Mouse (Mus musculus) MEL (cell line): ENCODE measurements around the gene Ceacam1. TPM values are rescaled to one million over a fixed set of nuclear protein-coding genes. Genes with fewer than 3 reads are reported as not detected.
"Not testable (repeated sequence)": the region's sequence is repeated elsewhere in the genome, so short reads cannot be mapped to it uniquely, and the experiment has no call there.

ENCODE experiments used
- DNase-seq: peaks from one replicate; pipeline ENCODE4 v3.0.0; 2011; ENCODE audit warnings: low read depth, low spot score
- H3K27ac ChIP-seq: 2 replicates; pipeline ENCODE4 v1.5.1; 2012; ENCODE audit warnings: low read depth, mild to moderate bottlenecking, control low read depth, low read length, moderate library complexity; ENCODE audit not compliant: control insufficient read depth
- H3K27me3 ChIP-seq, 2 experiments: fragments of 150-350 bp in 1 of 2; sonication (generic) in 1 of 2; 2 replicates each; pipeline ENCODE4 v1.6.1; 2012; ENCODE audit warnings: low read length in 2 of 2, mild to moderate bottlenecking in 2 of 2, improper control_type of control experiment in 1 of 2, moderate library complexity in 1 of 2; ENCODE audit not compliant: insufficient read depth in 2 of 2, control insufficient read depth in 1 of 2
- H3K36me3 ChIP-seq, 2 experiments: 2 replicates each; pipeline ENCODE4 v1.6.1; 2012 to 2014; ENCODE audit warnings: low read length in 2 of 2, improper control_type of control experiment in 1 of 2, inconsistent platforms in 1 of 2, mild to moderate bottlenecking in 1 of 2; ENCODE audit not compliant: insufficient read depth in 2 of 2, control insufficient read depth in 1 of 2
- H3K4me1 ChIP-seq, 2 experiments: fragments of 150-350 bp in 1 of 2; sonication (generic) in 1 of 2; 2 replicates each; pipeline ENCODE4 v1.6.1; 2012; ENCODE audit warnings: low read length in 2 of 2, improper control_type of control experiment in 1 of 2, mild to moderate bottlenecking in 1 of 2; ENCODE audit not compliant: insufficient read depth in 2 of 2, control insufficient read depth in 1 of 2
- H3K4me3 ChIP-seq, 2 experiments: fragments of 150-350 bp in 1 of 2; sonication (generic) in 1 of 2; 2 replicates each; pipeline ENCODE4 v1.5.1; 2012; ENCODE audit warnings: low read depth in 2 of 2, low read length in 2 of 2, mild to moderate bottlenecking in 2 of 2, moderate library complexity in 2 of 2, control low read depth in 1 of 2, improper control_type of control experiment in 1 of 2; ENCODE audit not compliant: control insufficient read depth in 1 of 2, insufficient read depth in 1 of 2
- H3K79me2 ChIP-seq: 2 replicates; pipeline ENCODE4 v1.6.1; 2012; ENCODE audit warnings: mild to moderate bottlenecking, low read length, moderate library complexity; ENCODE audit not compliant: control insufficient read depth, poor library complexity, insufficient read depth
- H3K9ac ChIP-seq: 2 replicates; pipeline ENCODE4 v1.6.1; 2012; ENCODE audit warnings: low read depth, mild to moderate bottlenecking, control low read depth, low read length, moderate library complexity; ENCODE audit not compliant: control insufficient read depth, poor library complexity, severe bottlenecking
- H3K9me3 ChIP-seq: fragments of 150-350 bp; sonication (generic); replicated peaks from 2 replicates; pipeline ENCODE4 v1.6.1; 2012; ENCODE audit warnings: mild to moderate bottlenecking, low read length, improper control_type of control experiment, moderate library complexity; ENCODE audit not compliant: insufficient read depth
- BHLHE40 ChIP-seq: IDR thresholded peaks from 2 replicates; pipeline ENCODE4 v1.6.1; 2012; ENCODE audit warnings: low read depth, mild to moderate bottlenecking, inconsistent platforms, low read length, improper control_type of control experiment, borderline replicate concordance
- CTCF ChIP-seq, 3 experiments: IDR thresholded peaks in 2 of 3; conservative IDR thresholded peaks in 1 of 3; 2 replicates each; pipeline ENCODE4 v1.5.1; 2011 to 2012; ENCODE audit warnings: low read length in 3 of 3, low read depth in 2 of 3, mild to moderate bottlenecking in 2 of 3, improper control_type of control experiment in 1 of 3, inconsistent platforms in 1 of 3, mixed read lengths in 1 of 3, moderate library complexity in 1 of 3; ENCODE audit not compliant: control insufficient read depth in 1 of 3, insufficient read depth in 1 of 3, poor library complexity in 1 of 3, severe bottlenecking in 1 of 3
- EP300 ChIP-seq, 2 experiments: IDR thresholded peaks; 2 replicates each; pipeline ENCODE4 v1.6.1; 2011; ENCODE audit warnings: improper control_type of control experiment in 2 of 2, low read length in 2 of 2, low read depth in 1 of 2, mild to moderate bottlenecking in 1 of 2
- ETS1 ChIP-seq: IDR thresholded peaks from 2 replicates; pipeline ENCODE4 v1.6.1; 2012; ENCODE audit warnings: low read depth, mild to moderate bottlenecking, inconsistent platforms, low read length, improper control_type of control experiment, moderate library complexity
- MEF2A ChIP-seq: IDR thresholded peaks from 2 replicates; pipeline ENCODE4 v1.6.1; 2014; ENCODE audit warnings: low read depth, mild to moderate bottlenecking, inconsistent platforms, low read length, improper control_type of control experiment; ENCODE audit not compliant: poor library complexity, insufficient replicate concordance, severe bottlenecking; ENCODE audit errors: extremely low read depth
- MXI1 ChIP-seq: IDR thresholded peaks from 2 replicates; pipeline ENCODE4 v1.6.1; 2011; ENCODE audit warnings: mild to moderate bottlenecking, low read depth, low read length, improper control_type of control experiment
- MYC ChIP-seq: IDR thresholded peaks from 2 replicates; pipeline ENCODE4 v1.6.1; 2011; ENCODE audit warnings: low read depth, mild to moderate bottlenecking, low read length, improper control_type of control experiment, moderate library complexity
- NELFE ChIP-seq: IDR thresholded peaks from 2 replicates; pipeline ENCODE4 v1.6.1; 2011; ENCODE audit warnings: low read depth, low read length, improper control_type of control experiment
- NRF1 ChIP-seq: IDR thresholded peaks from 2 replicates; pipeline ENCODE4 v1.6.1; 2014; ENCODE audit warnings: low read depth, mild to moderate bottlenecking, inconsistent platforms, low read length, improper control_type of control experiment, moderate library complexity; ENCODE audit not compliant: poor library complexity, insufficient read depth, severe bottlenecking
- POLR2AphosphoS2 ChIP-seq: IDR thresholded peaks from 2 replicates; pipeline ENCODE4 v1.6.1; 2011; ENCODE audit warnings: low read length, improper control_type of control experiment
- RCOR1 ChIP-seq: IDR thresholded peaks from 2 replicates; pipeline ENCODE4 v1.6.1; 2012; ENCODE audit warnings: low read depth, mild to moderate bottlenecking, inconsistent platforms, low read length, improper control_type of control experiment
- SIN3A ChIP-seq: IDR thresholded peaks from 2 replicates; pipeline ENCODE4 v1.6.1; 2012; ENCODE audit warnings: low read length, improper control_type of control experiment, inconsistent platforms
- SMC3 ChIP-seq: IDR thresholded peaks from 2 replicates; pipeline ENCODE4 v1.6.1; 2011; ENCODE audit warnings: low read depth, low read length, improper control_type of control experiment
- TCF12 ChIP-seq: IDR thresholded peaks from 2 replicates; pipeline ENCODE4 v1.6.1; 2014; ENCODE audit warnings: low read depth, mild to moderate bottlenecking, inconsistent platforms, low read length, improper control_type of control experiment, moderate library complexity
- USF2 ChIP-seq, 2 experiments: IDR thresholded peaks; 2 replicates each; pipeline ENCODE4 v1.6.1; 2011 to 2012; ENCODE audit warnings: improper control_type of control experiment in 2 of 2, low read length in 2 of 2, borderline replicate concordance in 1 of 2, inconsistent platforms in 1 of 2, low read depth in 1 of 2, mild to moderate bottlenecking in 1 of 2; ENCODE audit not compliant: insufficient read depth in 1 of 2
- ZC3H11A ChIP-seq: IDR thresholded peaks from 2 replicates; pipeline ENCODE4 v1.6.1; 2012; ENCODE audit warnings: low read depth, mild to moderate bottlenecking, inconsistent platforms, low read length, improper control_type of control experiment
- ZKSCAN1 ChIP-seq: IDR thresholded peaks from 2 replicates; pipeline ENCODE4 v1.6.1; 2012; ENCODE audit warnings: low read depth, mild to moderate bottlenecking, inconsistent platforms, low read length, improper control_type of control experiment, moderate library complexity
- ZMIZ1 ChIP-seq: IDR thresholded peaks from 2 replicates; pipeline ENCODE4 v1.6.1; 2012; ENCODE audit warnings: low read depth, mild to moderate bottlenecking, inconsistent platforms, low read length, improper control_type of control experiment, moderate library complexity
- ZNF384 ChIP-seq: IDR thresholded peaks from 2 replicates; pipeline ENCODE4 v1.6.1; 2012; ENCODE audit warnings: low read depth, mild to moderate bottlenecking, inconsistent platforms, low read length, improper control_type of control experiment
- polyA plus RNA-seq, 2 experiments: library from polyadenylated mRNA; stranded (reverse) in 1 of 2; unstranded in 1 of 2; fragments of >175 nt in 1 of 2; fragments of >200 nt in 1 of 2; gene quantifications; 2 replicates each; pipeline versions ENCODE4 v1.2.1 to v1.2.4; 2012; ENCODE audit warnings: low replicate concordance in 2 of 2, low read depth in 1 of 2; ENCODE audit not compliant: insufficient read length in 2 of 2, insufficient read depth in 1 of 2, missing spikeins in 1 of 2
- total RNA-seq: library from RNA; depleted of rRNA; stranded (reverse); fragments of 300-350 nt; gene quantifications from 2 replicates; pipeline ENCODE4 v1.2.3, GENCODE M21; 2012

Ceacam1 gene
- total and polyA plus RNA-seq, 3 experiments: 0.27 to 1.5 TPM; not detected in 1

DNA sequence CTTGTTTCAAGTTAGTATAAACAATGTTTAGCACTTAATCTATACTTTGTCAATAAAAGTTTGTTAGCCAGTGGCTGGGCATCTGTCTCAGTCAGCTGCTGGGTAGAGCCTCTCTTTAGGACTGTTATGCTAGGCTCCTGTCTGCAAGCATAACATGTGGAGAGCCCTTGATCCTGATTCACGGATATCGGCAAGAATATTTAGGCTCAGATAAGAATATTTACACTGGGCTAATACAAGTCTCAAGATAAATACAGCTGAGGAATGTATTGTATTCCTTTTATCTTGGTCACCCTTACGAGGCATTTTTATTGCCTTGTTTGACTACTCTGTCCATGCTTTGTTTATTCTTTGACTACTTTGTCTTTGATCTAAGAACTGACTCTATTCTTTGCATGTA, 32.5 kb upstream of the Ceacam1 start:
- Histone ChIP-seq H3K4me3 (no peak overlapping the region), H3K27me3 (no peaks in the 10 kb centered on the region), H3K9me3 (no peaks in the 10 kb centered on the region), H3K27ac (no peak overlapping the region), H3K4me1 (no peaks in the 10 kb centered on the region), H3K36me3 (no peaks in the 10 kb centered on the region), H3K79me2 (no peaks in the 10 kb centered on the region), H3K9ac (no peak overlapping the region)
- no peak for DNase-seq
- no peak for TF ChIP-seq ZNF384
- no peak for TF ChIP-seq SIN3A
- TF ChIP-seq SMC3: no peak
- no peak for TF ChIP-seq ZMIZ1
- TF ChIP-seq BHLHE40: no peak
- no peak for TF ChIP-seq TCF12
- TF ChIP-seq RCOR1: no peak
- no peak for TF ChIP-seq ZC3H11A
- TF ChIP-seq MYC: no peak
- TF ChIP-seq MXI1: no peak
- TF ChIP-seq CTCF (IDR thresholded peaks at IDR 0.05 in 2 of 3, conservative IDR thresholded peaks at IDR 0.05 in 1 of 3; ENCODE audit: control insufficient read depth in 1 of 3, insufficient read depth in 1 of 3, low read depth in 2 of 3, low read length in 3 of 3, poor library complexity in 1 of 3, severe bottlenecking in 1 of 3): no peak
- no peak for TF ChIP-seq NELFE
- no peak for TF ChIP-seq NRF1
- TF ChIP-seq MEF2A: no peak
- TF ChIP-seq POLR2AphosphoS2: no peak

DNA sequence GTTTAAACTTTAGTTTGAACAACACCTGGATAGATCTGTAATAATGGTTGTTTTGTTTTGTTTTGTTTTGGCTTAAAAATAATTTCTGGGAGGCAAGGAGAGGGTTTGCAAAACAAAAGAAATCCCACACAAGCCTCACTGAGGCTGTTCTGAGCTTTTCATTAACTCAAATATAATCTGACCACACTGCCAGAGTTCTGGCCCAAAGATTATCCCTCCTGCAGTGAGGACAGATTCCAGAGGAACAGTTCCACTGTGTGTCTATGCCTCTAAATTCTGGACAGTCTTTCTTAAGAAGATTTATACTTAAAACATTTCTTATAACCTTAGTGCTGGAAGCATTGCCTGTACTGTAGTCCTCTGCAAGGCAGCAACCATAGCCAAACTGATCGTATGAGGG, 17.2 kb upstream of the Ceacam1 start:
- no peak for DNase-seq
- Histone ChIP-seq H3K9me3 (no peaks in the 10 kb centered on the region), H3K4me3 (no peak overlapping the region), H3K79me2 (no peaks in the 10 kb centered on the region), H3K27ac (no peak overlapping the region), H3K27me3 (no peaks in the 10 kb centered on the region), H3K36me3 (no peaks in the 10 kb centered on the region), H3K9ac (no peak overlapping the region), H3K4me1 (no peaks in the 10 kb centered on the region)
- no peak for TF ChIP-seq ETS1
- TF ChIP-seq CTCF (IDR thresholded peaks at IDR 0.05 in 2 of 3, conservative IDR thresholded peaks at IDR 0.05 in 1 of 3; ENCODE audit: control insufficient read depth in 1 of 3, insufficient read depth in 1 of 3, low read depth in 2 of 3, low read length in 3 of 3, poor library complexity in 1 of 3, severe bottlenecking in 1 of 3): no peak
- no peak for TF ChIP-seq USF2 (IDR thresholded peaks at IDR 0.05; ENCODE audit: borderline replicate concordance in 1 of 2, insufficient read depth in 1 of 2, low read depth in 1 of 2, low read length in 2 of 2)
- no peak for TF ChIP-seq POLR2AphosphoS2
- TF ChIP-seq ZKSCAN1: no peak
- no peak for TF ChIP-seq EP300 (IDR thresholded peaks at IDR 0.05; ENCODE audit: low read depth in 1 of 2, low read length in 2 of 2)
- no peak for TF ChIP-seq ZC3H11A

- H3K4me3 ChIP-seq, H3K27ac ChIP-seq, DNase-seq, H3K9me3 ChIP-seq, H3K4me1 ChIP-seq, H3K79me2 ChIP-seq, H3K36me3 ChIP-seq, H3K27me3 ChIP-seq, H3K9ac ChIP-seq: not testable (repeated sequence)
Observed at GRCm38 (mm10) chr7:25490698-25491097, 13.3 kb upstream of the Ceacam1 start.

DNA sequence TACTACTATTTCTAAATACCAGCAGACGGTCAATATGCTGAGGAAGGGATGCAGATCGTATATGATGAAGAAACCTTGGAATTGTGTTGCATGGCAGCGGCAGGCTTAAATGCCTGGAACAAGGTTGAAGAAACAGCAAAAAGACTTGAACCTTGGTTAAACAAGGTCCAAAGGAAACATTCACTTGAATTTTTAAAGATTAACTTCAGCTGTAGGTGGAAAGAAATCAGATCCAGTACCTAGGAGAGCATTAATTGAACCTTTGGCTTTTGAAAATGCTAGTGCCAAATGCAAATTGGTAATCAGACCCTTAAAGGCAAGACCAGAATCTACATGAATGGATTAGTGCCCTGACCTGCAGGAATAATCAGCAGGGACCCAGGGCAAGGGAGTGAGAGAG, 12.0 kb upstream of the Ceacam1 start:
- DNase-seq, H3K4me3 ChIP-seq, H3K9me3 ChIP-seq, H3K27me3 ChIP-seq, H3K9ac ChIP-seq, H3K79me2 ChIP-seq, H3K4me1 ChIP-seq, H3K27ac ChIP-seq, H3K36me3 ChIP-seq: not testable (repeated sequence)
